Mouse (Mus musculus): Measurements from ENCODE around the gene Enox1.

- TF ChIP-seq CTCF (conservative IDR thresholded peaks at IDR 0.05; ENCODE audit: low read length) (no peak), NANOG (IDR thresholded peaks at IDR 0.05; ENCODE audit: borderline replicate concordance, low read length) (no peak), POU5F1 (IDR thresholded peaks at IDR 0.05; ENCODE audit: borderline replicate concordance, low read length) (no peak)
These were observed 259.8 kb downstream of the Enox1 start for GRCm38 (mm10) chr14:77416358-77416757.
